Mouse (Mus musculus): ENCODE measurements around the gene Mphosph10. TPM values are rescaled to one million over a fixed set of nuclear protein-coding genes. Genes with fewer than 3 reads are reported as not detected.

Gene Mphosph10
- polyA plus RNA-seq, 1 experiment = 0.76 TPM

DNA sequence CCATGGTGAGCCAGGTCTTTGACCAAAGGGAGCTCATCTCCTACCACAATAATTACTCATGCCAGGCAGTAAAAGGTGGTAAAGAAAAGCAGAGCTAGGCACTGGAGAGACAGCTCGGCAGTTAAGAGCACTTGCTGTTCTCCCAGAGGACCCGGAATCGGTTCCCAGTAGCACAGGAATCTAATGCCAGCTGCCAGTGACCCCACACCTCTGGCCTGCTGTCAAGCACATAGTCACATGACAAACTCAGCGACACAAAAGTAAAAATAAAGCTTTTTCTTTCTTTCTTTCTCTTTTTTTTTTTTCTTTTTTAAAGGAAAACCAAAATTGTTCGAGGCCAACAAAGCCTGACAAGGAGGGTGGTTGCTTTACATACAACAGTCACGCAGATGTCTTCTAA lies 22.2 kb downstream of the Mphosph10 start:
- no peak for DNase-seq (ENCODE audit: low read depth in 1 of 2, low spot score in 2 of 2)
- Histone ChIP-seq H3K4me3 (ENCODE audit: extremely low read depth, insufficient read depth, insufficient read length) (no peak overlapping the region), H3K36me3 (ENCODE audit: control insufficient read depth, insufficient read depth, low read length) (peaks cover 6% of the 10 kb centered on the region; the same call in 1 of the 2 replicates), H3K27ac (ENCODE audit: insufficient read depth, low read length) (no peak overlapping the region), H3K4me1 (ENCODE audit: control insufficient read depth, insufficient read depth, insufficient read length) (peaks cover 2% of the 10 kb centered on the region; the same call in 1 of the 2 replicates), H3K27me3 (ENCODE audit: control insufficient read depth, insufficient read depth, low read length) (no peaks in the 10 kb centered on the region)
- TF ChIP-seq POLR2A (IDR thresholded peaks at IDR 0.05; ENCODE audit: low read depth, low read length) (no peak), CTCF (IDR thresholded peaks at IDR 0.05; ENCODE audit: extremely low read depth, insufficient read depth, insufficient read length, insufficient replicate concordance) (no peak)
- 90% methylated on average over 6 of the region's 6 CpGs for WGBS

DNA sequence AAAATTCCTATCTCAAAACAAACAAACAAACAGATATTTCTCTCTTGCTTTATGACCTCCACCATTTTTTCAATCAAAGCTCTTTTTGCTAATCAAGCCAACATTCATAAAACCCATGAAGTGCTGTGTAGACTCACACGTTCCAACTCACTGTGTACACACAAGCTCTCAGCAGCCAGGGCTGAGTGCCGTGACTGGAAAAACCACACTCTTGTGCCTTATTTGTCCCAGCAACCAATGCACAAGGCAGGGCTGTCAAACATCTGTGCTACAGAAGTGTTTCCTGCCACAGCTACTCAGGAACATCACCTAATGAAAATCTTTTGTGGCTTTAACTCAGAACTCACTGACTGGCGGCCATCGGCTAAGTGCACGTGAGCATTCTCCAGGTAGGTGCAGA lies 26.2 kb downstream of the Mphosph10 start:
- no peaks in the 10 kb centered on the region for H3K4me1 ChIP-seq (ENCODE audit: control insufficient read depth, insufficient read depth, insufficient read length)
- no peaks in the 10 kb centered on the region for H3K27me3 ChIP-seq (ENCODE audit: control insufficient read depth, insufficient read depth, low read length)
- WGBS = 95% methylated on average over 5 of the region's 5 CpGs
- no peak overlapping the region for H3K4me3 ChIP-seq (ENCODE audit: extremely low read depth, insufficient read depth, insufficient read length)
- no peak for TF ChIP-seq POLR2A (IDR thresholded peaks at IDR 0.05; ENCODE audit: low read depth, low read length)
- TF ChIP-seq CTCF (IDR thresholded peaks at IDR 0.05; ENCODE audit: extremely low read depth, insufficient read depth, insufficient read length, insufficient replicate concordance) = no peak
- H3K36me3 ChIP-seq (ENCODE audit: control insufficient read depth, insufficient read depth, low read length) = peaks cover 22% of the 10 kb centered on the region
- DNase-seq (ENCODE audit: low read depth in 1 of 2, low spot score in 2 of 2) = no peak
- H3K27ac ChIP-seq (ENCODE audit: insufficient read depth, low read length) = no peak overlapping the region

DNA sequence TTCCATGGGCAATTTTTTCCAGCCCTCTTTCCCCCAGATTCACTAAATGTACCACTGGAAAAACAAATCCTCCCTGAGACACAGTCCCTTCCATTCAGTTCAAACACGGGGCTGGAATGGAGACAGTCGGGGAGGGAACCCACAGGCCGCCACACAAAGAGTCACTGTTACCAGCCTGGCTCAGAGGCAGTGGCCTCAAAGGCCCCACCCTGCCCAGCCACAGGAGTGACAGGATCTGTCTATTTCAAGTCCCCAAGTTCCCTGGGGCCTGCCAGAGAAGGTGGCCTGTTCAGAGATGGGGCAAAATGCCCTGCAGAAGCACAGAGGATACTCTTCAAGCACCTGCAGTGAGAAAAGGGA lies 31.5 kb downstream of the Mphosph10 start:
- H3K36me3 ChIP-seq (ENCODE audit: control insufficient read depth, insufficient read depth, low read length) = peaks cover 31% of the 10 kb centered on the region

GRCm38 (mm10) chr7:64359943-64360585 lies 32.0 kb downstream of the Mphosph10 start:
- 92% methylated on average over 20 of the region's 20 CpGs for WGBS
- H3K4me1 ChIP-seq (ENCODE audit: control insufficient read depth, insufficient read depth, insufficient read length) = no peaks in the 10 kb centered on the region
- DNase-seq (ENCODE audit: low read depth in 1 of 2, low spot score in 2 of 2) = no peak
- no peaks in the 10 kb centered on the region for H3K27me3 ChIP-seq (ENCODE audit: control insufficient read depth, insufficient read depth, low read length)
- no peak overlapping the region for H3K4me3 ChIP-seq (ENCODE audit: extremely low read depth, insufficient read depth, insufficient read length)
- no peak overlapping the region for H3K27ac ChIP-seq (ENCODE audit: insufficient read depth, low read length)
- TF ChIP-seq POLR2A (IDR thresholded peaks at IDR 0.05; ENCODE audit: low read depth, low read length) (no peak), CTCF (IDR thresholded peaks at IDR 0.05; ENCODE audit: extremely low read depth, insufficient read depth, insufficient read length, insufficient replicate concordance) (no peak)
- peaks cover 28% of the 10 kb centered on the region for H3K36me3 ChIP-seq (ENCODE audit: control insufficient read depth, insufficient read depth, low read length)

More for the DNA sequence above, 31.5 kb downstream of the Mphosph10 start:
- no peak overlapping the region for H3K4me3 ChIP-seq (ENCODE audit: extremely low read depth, insufficient read depth, insufficient read length)
- H3K4me1 ChIP-seq (ENCODE audit: control insufficient read depth, insufficient read depth, insufficient read length) = no peaks in the 10 kb centered on the region
- H3K27ac ChIP-seq (ENCODE audit: insufficient read depth, low read length) = no peak overlapping the region
- DNase-seq (ENCODE audit: low read depth in 1 of 2, low spot score in 2 of 2) = no peak
- WGBS = 90% methylated on average over 3 of the region's 3 CpGs
- TF ChIP-seq POLR2A (IDR thresholded peaks at IDR 0.05; ENCODE audit: low read depth, low read length) = no peak
- TF ChIP-seq CTCF (IDR thresholded peaks at IDR 0.05; ENCODE audit: extremely low read depth, insufficient read depth, insufficient read length, insufficient replicate concordance) = no peak
- H3K27me3 ChIP-seq (ENCODE audit: control insufficient read depth, insufficient read depth, low read length) = no peaks in the 10 kb centered on the region

DNA sequence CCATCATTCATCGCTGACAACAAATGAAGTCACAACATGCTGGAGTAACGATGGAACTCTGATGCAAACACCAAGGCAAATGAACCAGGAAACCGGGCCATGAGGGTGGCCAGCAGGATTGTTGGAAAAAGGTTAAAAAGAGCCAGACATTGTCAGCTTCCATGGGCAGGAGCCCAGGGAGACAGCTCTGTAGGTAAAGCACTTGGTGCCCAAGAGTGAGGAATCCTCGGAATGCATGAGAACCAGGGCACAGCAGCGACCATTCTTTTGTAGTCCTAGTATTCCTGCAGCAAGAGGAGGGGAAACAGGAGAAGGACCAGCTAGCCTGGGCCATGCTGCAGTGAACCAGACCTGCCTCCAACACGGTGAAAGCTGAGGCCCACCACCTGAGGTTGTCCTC lies 33.4 kb downstream of the Mphosph10 start:
- Histone ChIP-seq H3K27ac (ENCODE audit: insufficient read depth, low read length) (no peak overlapping the region), H3K36me3 (ENCODE audit: control insufficient read depth, insufficient read depth, low read length) (peaks cover 27% of the 10 kb centered on the region), H3K27me3 (ENCODE audit: control insufficient read depth, insufficient read depth, low read length) (no peaks in the 10 kb centered on the region), H3K4me1 (ENCODE audit: control insufficient read depth, insufficient read depth, insufficient read length) (no peaks in the 10 kb centered on the region), H3K4me3 (ENCODE audit: extremely low read depth, insufficient read depth, insufficient read length) (no peak overlapping the region)
- 97% methylated on average over 6 of the region's 6 CpGs for WGBS
- TF ChIP-seq CTCF (IDR thresholded peaks at IDR 0.05; ENCODE audit: extremely low read depth, insufficient read depth, insufficient read length, insufficient replicate concordance) (no peak), POLR2A (IDR thresholded peaks at IDR 0.05; ENCODE audit: low read depth, low read length) (no peak)
- DNase-seq (ENCODE audit: low read depth in 1 of 2, low spot score in 2 of 2) = no peak

DNA sequence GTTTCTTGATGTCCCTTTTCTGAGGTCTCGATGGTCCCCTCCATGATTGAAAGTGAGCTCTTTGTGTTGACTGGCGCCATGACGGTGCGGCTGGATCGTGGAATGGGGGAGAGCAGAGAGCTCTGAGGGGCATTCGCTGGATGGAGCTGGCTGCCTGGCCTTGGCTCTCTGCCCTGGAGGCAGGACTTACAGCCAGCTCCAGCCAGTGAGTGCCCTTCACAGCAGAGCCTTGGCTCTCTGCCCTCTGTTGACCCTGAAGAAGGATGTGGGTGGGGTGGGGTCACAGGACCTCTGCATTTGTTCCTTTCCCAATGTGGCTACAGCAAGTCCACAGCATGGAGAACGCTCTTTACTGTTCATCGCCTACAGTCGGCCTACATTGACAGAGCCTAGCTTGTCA lies 34.7 kb downstream of the Mphosph10 start:
- TF ChIP-seq POLR2A (IDR thresholded peaks at IDR 0.05; ENCODE audit: low read depth, low read length) = no peak
- no peak for TF ChIP-seq CTCF (IDR thresholded peaks at IDR 0.05; ENCODE audit: extremely low read depth, insufficient read depth, insufficient read length, insufficient replicate concordance)
- 89% methylated on average over 9 of the region's 9 CpGs for WGBS
- Histone ChIP-seq H3K36me3 (ENCODE audit: control insufficient read depth, insufficient read depth, low read length) (peaks cover 22% of the 10 kb centered on the region), H3K27me3 (ENCODE audit: control insufficient read depth, insufficient read depth, low read length) (no peaks in the 10 kb centered on the region), H3K4me3 (ENCODE audit: extremely low read depth, insufficient read depth, insufficient read length) (no peak overlapping the region), H3K4me1 (ENCODE audit: control insufficient read depth, insufficient read depth, insufficient read length) (no peaks in the 10 kb centered on the region), H3K27ac (ENCODE audit: insufficient read depth, low read length) (peak overlapping the region; percentile 83)
- DNase-seq (ENCODE audit: low read depth in 1 of 2, low spot score in 2 of 2) = peak in 1 of 2 experiments; percentile 12

DNA sequence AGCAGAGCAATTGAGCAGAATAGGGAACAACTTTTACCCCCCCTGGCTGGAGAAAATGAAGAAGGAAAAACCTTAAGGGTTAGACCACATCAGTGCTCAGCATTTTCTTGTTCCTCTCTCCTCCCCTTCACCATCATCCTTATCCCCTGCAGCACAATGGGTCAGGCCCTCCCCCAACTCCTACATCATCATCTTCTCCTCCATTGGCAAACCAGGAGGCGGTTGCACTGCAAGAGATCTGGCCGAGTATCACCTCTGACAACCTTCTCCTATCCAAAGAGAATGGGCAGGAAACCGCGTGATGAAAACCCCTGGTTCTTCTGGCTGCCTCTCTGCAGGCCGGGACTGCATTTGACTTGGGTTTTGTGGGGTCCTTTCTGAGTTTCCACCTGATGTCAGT lies 35.4 kb downstream of the Mphosph10 start:
- 83% methylated on average over 5 of the region's 5 CpGs for WGBS
- Histone ChIP-seq H3K4me1 (ENCODE audit: control insufficient read depth, insufficient read depth, insufficient read length) (no peaks in the 10 kb centered on the region), H3K27ac (ENCODE audit: insufficient read depth, low read length) (0 out of 2 replicates have a peak overlapping the region, but pooled peaks have one; percentile 20), H3K36me3 (ENCODE audit: control insufficient read depth, insufficient read depth, low read length) (peaks cover 17% of the 10 kb centered on the region), H3K4me3 (ENCODE audit: extremely low read depth, insufficient read depth, insufficient read length) (no peak overlapping the region), H3K27me3 (ENCODE audit: control insufficient read depth, insufficient read depth, low read length) (no peaks in the 10 kb centered on the region)
- no peak for TF ChIP-seq POLR2A (IDR thresholded peaks at IDR 0.05; ENCODE audit: low read depth, low read length)
- TF ChIP-seq CTCF (IDR thresholded peaks at IDR 0.05; ENCODE audit: extremely low read depth, insufficient read depth, insufficient read length, insufficient replicate concordance) = no peak
- no peak for DNase-seq (ENCODE audit: low read depth in 1 of 2, low spot score in 2 of 2)
